ENCODE assay signal across 41 mouse cellular contexts in the genomic region with DNA sequence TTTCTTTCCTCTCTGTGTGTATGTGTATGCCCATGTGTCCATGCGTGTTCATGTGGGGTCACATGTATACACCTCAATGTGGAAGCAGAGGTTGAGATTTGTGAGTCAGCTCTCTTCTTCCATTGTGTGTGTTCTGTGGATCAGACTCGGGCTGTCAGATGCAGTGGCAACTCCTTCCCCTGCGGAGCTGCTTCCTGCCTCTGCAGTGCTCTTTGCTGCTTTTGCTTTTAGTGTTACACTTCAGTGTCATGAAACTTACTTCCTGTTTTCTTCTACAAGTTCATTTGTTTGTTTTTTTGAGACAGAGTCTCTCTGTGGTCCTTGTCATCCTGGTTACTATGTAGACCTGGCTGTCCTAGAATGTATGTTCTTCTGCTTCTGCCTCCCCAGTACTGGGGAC. TPM values are rescaled to one million over a fixed set of nuclear protein-coding genes. Genes with fewer than 3 reads are reported as not detected.
"Had no signal": no experiment of that assay in that cellular context is flagged by ENCODE, and none has a peak within 500 bp of the region (broad histone marks: within the 10 kb centered on the region; RNA-seq: fewer than 3 reads in every experiment).

No protein-coding gene starts in this region.

- H3K4me3 ChIP-seq: gastrocnemius, adult 2 months; heart, adult 2 months; heart, embryonic 13.5 days; heart, embryonic 15.5 days; hindbrain, embryonic 10.5 days; hindbrain, embryonic 12.5 days; kidney, embryonic 15.5 days; limb, embryonic 13.5 days; limb, embryonic 15.5 days; liver, embryonic 12.5 days had no signal

- H3K27ac ChIP-seq: gastrocnemius, adult 2 months; heart, adult 2 months; heart, embryonic 13.5 days; heart, embryonic 15.5 days; hindbrain, embryonic 10.5 days; hindbrain, embryonic 12.5 days; hindbrain, embryonic 14.5 days; kidney, embryonic 15.5 days; kidney, postnatal 0 days; limb, embryonic 13.5 days; limb, embryonic 15.5 days; liver, embryonic 12.5 days had no signal

- H3K9me3 ChIP-seq: heart, embryonic 13.5 days; heart, embryonic 15.5 days; hindbrain, embryonic 10.5 days; hindbrain, embryonic 12.5 days; kidney, embryonic 15.5 days; limb, embryonic 13.5 days; limb, embryonic 15.5 days; liver, embryonic 12.5 days had no signal

- DNase-seq: gastrocnemius, adult 2 months; gastrocnemius, postnatal 10 days; gastrocnemius, postnatal 25 days; heart, adult 11 months; heart, adult 2 months; heart, postnatal 4 days; kidney, adult 11 months; kidney, adult 2 months; kidney, adult 9 months; kidney, postnatal 14 days; kidney, postnatal 36 days; layer of hippocampus, adult 9-11 months; layer of hippocampus, postnatal 36 days; left cerebral cortex, postnatal 4 days had no signal

- H3K27me3 ChIP-seq: heart, embryonic 13.5 days; heart, embryonic 15.5 days; hindbrain, embryonic 12.5 days; kidney, embryonic 15.5 days; limb, embryonic 13.5 days; limb, embryonic 15.5 days; liver, embryonic 12.5 days had no signal

- ATAC-seq: hindbrain, embryonic 16.5 days; intestine, embryonic 16.5 days; liver, embryonic 12.5 days had no signal

- H3K9ac ChIP-seq: heart, embryonic 13.5 days; heart, embryonic 15.5 days; hindbrain, embryonic 12.5 days; hindbrain, embryonic 14.5 days; kidney, embryonic 15.5 days; limb, embryonic 13.5 days; limb, embryonic 15.5 days; liver, embryonic 12.5 days had no signal

- H3K4me2 ChIP-seq: heart, embryonic 11.5 days; heart, embryonic 13.5 days; heart, embryonic 15.5 days; hindbrain, embryonic 12.5 days; hindbrain, embryonic 14.5 days; kidney, embryonic 15.5 days; limb, embryonic 13.5 days; limb, embryonic 15.5 days; liver, embryonic 12.5 days had no signal

RNA-seq across cellular contexts. Expression of gene Cplx3, which starts 21.1 kb away (rescaled TPM):
- total RNA-seq: gastrocnemius, adult 2 months; gastrocnemius, postnatal 10 days; gastrocnemius, postnatal 25 days; heart, adult 2 months; heart, postnatal 25 days; heart, postnatal 4 days; liver, adult 2 months had no signal
- polyA plus RNA-seq: gonadal fat pad, adult 2 months; heart, adult 2 months; heart, embryonic 11.5 days; heart, embryonic 13.5 days; heart, embryonic 15.5 days; hindbrain, embryonic 14.5 days; intestine, embryonic 14.5 days; intestine, embryonic 16.5 days; kidney, embryonic 15.5 days; kidney, postnatal 0 days; large intestine, adult 2 months; limb, embryonic 11.5 days; limb, embryonic 13.5 days; limb, embryonic 15.5 days; liver, adult 2 months; liver, embryonic 12.5 days had no signal

RNA-seq across cellular contexts. Expression of gene Lman1l, which starts 35.6 kb away (rescaled TPM):
- total RNA-seq: gastrocnemius, adult 2 months; gastrocnemius, postnatal 10 days; gastrocnemius, postnatal 25 days; heart, adult 2 months; heart, postnatal 25 days; heart, postnatal 4 days; layer of hippocampus, adult 18-20 months; layer of hippocampus, adult 8-10 months; layer of hippocampus, postnatal 14 days; layer of hippocampus, postnatal 36 days; left cerebral cortex, adult 18-20 months; left cerebral cortex, adult 8-10 months; left cerebral cortex, postnatal 10 days; left cerebral cortex, postnatal 25 days; liver, adult 2 months had no signal
- polyA plus RNA-seq: gonadal fat pad, adult 2 months; heart, embryonic 11.5 days; heart, embryonic 13.5 days; heart, embryonic 15.5 days; heart, postnatal 0 days; hindbrain, embryonic 10.5 days; hindbrain, embryonic 12.5 days; hindbrain, embryonic 14.5 days; hindbrain, embryonic 16.5 days; intestine, embryonic 14.5 days; intestine, embryonic 16.5 days; kidney, adult 2 months; kidney, embryonic 15.5 days; kidney, postnatal 0 days; limb, embryonic 11.5 days; limb, embryonic 13.5 days; limb, embryonic 15.5 days; liver, adult 2 months; liver, embryonic 12.5 days had no signal
